Mouse (Mus musculus) left cerebral cortex, adult 18-20 months (tissue): ENCODE data around the gene Gpr12. TPM values are rescaled to one million over a fixed set of nuclear protein-coding genes. Genes with fewer than 3 reads are reported as not detected.
"Not testable (repeated sequence)": the region's sequence is repeated elsewhere in the genome, so short reads cannot be mapped to it uniquely, and the experiment has no call there.

Source experiments
- DNase-seq, 2 experiments: peaks; one replicate each; pipeline ENCODE4 v3.0.0; 2021 to 2022; ENCODE audit warnings: low spot score in 2 of 2, mixed read lengths in 1 of 2
- long read RNA-seq, 2 experiments: library from polyadenylated mRNA; stranded (forward); transcript quantifications; one replicate each; pipeline ENCODE4 v2.0.0; 2021
- total RNA-seq, 2 experiments: library from RNA; stranded (reverse); gene quantifications; 2 replicates each; pipeline ENCODE4 v1.2.3; 2021

Gpr12 gene
- 10 to 100 TPM; 24.4 to 30.5 TPM for total RNA-seq
- long read RNA-seq, experiment 1, transcript Gpr12-202 (1 exons, 2,007 nt): major isoform, 10 of 28 reads
- long read RNA-seq, experiment 1, transcript Gpr12-204 (2 exons, 580 nt): minor isoform, 6 of 28 reads
- long read RNA-seq, experiment 1, partial matches to known transcripts: 0 of 28 reads
- long read RNA-seq, experiment 1, other reads (novel, unspliced or antisense): 9 of 28 reads
- long read RNA-seq, experiment 2, transcript Gpr12-202 (1 exons, 2,007 nt): major isoform, 5 of 29 reads
- long read RNA-seq, experiment 2, partial matches to known transcripts: 0 of 29 reads
- long read RNA-seq, experiment 2, other reads (novel, unspliced or antisense): 20 of 29 reads

DNA sequence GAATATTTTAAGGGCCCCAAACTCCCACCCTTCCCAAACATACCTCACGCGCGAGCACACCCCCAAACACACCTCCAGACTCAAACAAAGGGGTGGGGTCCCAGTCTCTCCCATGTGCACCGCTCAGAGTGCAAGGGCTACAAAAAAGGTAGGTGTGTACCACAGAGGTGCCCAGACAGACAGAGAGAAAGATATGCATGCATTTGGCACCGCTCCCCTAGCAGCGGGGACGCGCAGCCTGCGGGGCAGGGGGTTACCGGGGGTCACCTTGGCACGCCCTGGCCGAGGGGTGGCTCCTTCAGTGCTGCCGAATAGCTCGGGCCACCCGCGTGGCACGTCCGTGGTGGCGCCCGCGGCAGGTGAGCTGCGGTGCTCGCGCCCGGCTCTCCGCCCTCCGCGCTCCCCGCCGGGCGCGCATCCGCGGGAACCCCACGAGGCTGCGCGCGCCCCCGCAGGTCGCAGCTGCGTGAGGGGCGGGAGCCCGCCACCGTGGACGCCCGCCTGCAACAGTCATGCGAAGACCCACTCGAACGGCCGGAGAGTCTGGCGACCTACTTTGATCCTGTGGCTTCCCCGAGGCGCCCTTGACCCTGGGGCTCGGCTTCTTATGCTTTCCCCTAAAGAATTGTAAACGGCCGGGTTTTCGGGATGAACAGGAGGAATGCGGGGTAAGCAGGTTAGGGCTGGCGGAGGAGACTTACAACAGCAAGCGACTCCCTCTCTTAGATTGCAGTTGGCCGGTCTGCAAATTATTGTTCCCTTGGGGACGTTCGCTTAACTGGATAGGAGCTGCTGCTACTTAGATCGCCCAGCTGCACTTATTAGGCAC lies at the start of gene Gpr12:
Gpr12 (minus strand) TSS at position 762 of the 829 bp plus-strand sequence.
- peak; percentile 28 to 47 for DNase-seq

DNA sequence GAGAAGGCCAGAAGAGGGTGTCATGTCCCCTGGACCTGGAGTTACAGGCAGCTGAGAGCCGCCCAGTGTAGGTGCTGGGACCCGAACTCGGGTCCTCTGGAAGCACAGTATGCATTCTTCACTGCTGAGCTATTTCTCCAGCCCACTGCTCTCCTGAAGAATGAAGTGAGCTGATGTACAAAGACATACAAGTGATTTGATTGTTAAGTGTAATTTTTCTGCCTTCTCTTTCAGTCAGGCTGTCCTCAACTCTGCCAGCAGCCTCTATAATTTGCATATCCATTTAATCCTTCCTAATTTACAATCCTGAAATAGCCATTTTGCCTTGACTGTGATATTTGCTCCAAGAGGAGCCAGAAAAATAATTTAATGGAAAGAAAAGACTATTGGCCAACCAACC lies 46.6 kb upstream of the Gpr12 start:
- DNase-seq: no peak

DNA sequence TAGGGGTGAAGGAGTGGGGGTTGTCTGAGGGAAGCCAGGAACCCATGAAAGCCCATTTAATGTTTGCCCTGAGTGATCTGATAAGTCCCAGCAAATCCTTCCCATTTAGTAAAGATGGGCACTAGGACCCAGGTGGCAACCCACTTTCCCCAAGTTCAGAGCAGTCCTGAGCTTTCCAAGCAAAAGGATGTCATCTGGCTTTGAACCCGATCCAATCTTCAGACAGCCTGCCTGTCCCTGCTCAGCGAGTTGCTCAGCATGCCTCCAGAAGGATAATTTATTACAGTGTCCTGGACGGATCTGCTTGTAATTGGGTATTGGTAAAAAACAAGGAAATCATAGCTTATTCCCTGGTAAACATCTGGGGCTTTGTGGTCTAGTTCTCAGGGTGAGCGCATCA lies 45.9 kb upstream of the Gpr12 start:
- no peak for DNase-seq

DNA sequence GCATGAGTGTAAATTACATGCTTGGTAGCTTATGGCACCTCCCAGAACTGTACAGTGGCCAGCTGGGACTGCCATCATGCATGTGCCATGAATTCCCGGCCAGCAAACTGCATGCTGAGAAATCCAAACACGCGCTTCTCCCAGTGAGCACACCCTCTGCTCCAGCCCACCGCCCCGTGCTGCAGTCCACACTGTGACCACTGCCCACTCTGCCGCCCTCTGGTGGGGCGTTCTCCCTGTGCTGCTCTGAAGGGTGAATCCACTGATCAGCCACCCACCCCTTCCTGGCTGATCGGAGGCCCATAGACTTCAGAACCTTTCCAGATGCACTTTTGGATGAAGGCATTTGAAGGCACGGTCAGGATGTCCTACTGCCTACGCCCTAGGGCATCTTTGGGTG lies 44.6 kb upstream of the Gpr12 start:
- DNase-seq: no peak

DNA sequence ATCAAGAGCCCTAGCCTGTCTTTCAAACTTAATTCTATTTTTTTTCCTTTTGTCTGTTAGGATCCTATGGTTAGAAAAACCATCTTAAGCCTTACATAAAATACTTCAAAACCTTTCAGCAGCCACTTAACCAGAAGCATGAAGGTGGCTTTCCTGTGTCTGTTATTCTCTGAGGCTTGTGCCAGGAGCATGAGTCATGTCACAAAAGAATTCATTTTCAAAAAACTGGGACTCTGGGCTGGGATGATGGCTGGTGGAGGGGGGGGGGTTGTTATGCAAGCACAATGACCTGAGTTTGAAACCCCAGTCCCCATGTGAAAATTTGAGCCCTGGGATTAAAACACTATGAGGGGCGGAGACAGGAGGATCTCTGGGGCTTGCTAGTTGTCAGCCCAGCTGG lies 43.8 kb upstream of the Gpr12 start:
- peak; percentile 37 to 53 for DNase-seq

DNA sequence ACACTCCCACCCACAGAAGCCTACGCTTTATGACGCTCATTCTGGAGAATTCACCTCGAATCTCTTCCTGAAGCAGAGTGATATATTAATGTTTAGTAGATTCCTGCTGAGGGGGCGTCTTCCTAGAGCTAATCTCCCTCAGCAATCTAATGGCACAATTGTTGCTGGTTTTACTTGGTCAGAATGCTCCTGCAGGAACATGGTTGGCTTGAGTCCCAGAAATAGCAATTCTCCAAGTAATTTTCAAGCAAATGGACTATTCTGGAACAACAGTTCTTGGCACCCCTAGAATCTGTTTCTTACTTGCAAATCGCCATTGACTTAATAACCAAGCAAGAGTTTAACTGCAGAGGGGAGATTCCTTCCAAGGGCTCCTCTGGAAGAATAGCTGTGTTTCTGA lies 42.9 kb upstream of the Gpr12 start:
- DNase-seq: no peak

DNA sequence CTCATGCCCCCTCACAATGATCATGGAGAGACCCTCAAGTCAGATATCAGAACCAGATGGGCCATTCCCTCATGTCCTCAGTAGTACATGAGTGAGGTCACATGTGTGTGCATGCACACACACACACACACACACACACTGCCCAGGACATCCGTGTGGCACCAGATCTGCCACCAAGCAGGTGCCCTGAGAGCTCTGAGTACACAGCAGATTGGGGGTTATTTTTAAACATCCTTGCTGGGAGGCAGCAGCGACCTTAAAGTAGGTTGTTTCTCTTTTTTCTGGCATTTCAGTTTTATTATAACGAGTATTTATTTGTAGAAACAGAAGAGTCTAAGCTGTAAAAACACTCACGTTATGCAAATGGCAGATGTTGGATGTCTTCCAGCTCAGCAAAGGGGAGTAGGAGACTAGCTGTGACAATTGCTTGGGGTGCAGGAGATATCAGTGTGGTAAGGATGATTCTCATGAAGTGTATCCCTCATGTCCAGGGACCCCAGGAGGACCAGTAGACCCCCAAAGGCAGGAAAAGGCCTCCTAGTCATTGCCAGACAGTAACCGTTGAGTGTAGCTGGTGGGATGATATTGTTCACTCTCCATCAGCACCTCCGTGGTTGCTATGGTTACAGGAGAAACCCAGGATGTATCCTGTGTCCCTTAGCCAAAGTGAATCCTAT lies 40.7 kb upstream of the Gpr12 start:
- peak; percentile 50 to 64 for DNase-seq

DNA sequence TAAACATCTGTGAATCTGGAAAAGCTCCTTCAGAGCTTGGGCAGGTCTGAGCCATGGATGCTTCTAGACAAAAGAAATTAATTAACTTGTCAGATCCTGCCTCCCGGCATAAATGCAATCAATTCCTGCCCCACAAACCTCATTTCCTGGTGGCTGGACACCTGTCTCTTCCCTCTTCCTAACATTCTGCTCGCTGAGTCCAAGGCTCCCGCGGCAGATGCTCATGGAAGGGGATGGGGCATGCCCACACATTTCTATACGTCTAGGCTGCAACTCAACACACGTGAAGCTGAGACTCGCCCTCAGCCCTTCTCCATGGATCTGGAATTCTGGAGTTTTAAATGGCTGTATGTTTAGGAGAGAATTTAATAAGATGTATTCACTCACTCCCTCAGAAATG lies 26.8 kb upstream of the Gpr12 start:
- DNase-seq: no peak

DNA sequence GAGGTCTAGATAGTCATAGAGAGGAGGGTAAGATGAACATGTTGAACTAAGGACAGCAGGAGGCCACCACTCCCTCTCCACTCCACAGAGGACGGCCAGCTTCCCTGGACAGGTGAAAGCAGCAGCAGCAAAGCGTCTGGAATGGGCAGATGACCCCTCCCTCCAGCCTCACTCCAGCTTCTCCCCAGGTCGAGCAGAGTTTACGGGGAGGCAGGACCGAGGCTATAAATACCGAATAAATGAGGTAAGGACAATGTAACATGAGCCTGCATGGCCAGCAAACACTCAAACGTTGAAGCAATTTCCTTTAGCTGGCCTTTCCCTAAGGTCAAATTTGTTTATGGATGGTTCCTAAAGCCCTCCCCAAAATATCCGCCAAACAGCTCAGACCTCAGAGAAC lies 26.0 kb upstream of the Gpr12 start:
- no peak for DNase-seq

DNA sequence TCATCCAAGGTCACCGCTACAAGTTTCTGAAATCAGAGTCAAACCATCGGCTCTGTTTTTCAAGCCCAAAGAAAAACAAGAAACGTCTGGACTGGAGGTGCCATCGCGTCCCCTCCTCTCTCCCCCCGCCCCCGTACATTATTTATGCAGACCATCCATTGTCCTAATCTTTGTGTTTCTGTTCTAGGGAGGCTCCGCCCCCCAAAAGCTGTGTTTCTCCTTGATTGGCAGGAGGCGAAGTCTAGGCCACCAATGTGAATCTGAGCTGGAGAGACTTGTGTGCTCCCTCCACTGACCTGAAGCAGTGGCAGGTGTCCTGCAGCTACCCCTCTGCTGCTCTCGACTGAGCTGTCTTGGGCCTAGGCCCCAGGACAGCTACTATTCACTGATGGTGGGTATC lies 24.6 kb upstream of the Gpr12 start:
- DNase-seq: no peak

DNA sequence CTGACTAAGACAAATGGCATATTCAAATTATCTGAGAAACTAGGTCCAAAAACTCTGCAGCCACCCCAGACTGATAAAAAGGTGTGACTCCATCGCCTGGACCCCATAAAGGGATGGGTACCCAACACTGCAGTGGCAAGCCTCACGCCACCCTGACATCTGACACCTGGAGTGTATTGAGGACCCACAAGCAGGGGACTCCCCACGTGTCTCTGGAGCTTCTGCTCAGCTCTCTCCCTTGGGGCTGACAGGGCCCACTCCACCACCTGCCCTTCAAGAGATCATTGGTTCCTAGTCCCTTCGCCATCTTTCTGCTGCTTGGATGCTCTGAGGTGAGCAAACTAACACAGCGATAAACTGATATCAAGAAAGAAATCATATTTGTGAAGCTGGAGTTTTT lies 22.8 kb upstream of the Gpr12 start:
- DNase-seq: no peak

DNA sequence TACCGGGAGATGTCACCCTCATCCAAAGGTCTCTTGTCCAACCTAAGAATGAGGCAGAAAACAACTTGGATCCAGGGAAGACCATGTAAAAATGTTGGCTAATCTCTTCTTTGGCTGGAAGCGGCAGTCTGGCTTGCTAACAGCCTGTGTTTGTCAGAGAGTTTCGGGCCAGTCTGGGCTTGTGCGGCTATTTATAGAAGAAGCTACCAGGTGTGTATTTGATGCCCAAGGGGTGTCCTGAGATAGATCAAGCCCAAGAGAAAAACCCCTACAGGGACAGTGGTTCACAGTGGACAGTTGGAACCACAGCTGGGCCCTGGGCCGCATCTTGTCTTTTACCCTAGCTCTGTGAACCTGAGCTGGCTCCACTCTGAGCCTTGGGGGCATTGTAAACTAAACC lies 21.9 kb upstream of the Gpr12 start:
- DNase-seq: no peak

DNA sequence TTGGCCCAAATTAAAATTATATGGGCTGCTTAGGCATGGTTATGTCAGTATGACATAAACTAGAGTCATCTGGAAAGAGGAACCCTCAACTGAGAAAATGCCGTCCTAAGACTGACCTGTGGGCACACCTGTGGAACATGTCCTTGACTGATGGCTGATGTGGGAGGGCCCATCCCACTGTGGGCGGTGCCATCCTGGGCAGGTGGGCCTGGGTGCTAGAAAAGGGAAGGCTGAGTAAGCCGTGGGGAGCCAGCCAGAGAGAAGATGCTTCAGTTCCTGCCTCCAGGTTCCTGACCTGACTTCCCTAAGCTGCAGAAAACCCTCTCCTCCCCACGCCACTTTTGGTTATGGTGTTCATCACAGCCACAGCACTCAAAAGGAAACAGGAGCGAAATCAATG lies 21.2 kb upstream of the Gpr12 start:
- DNase-seq: no peak

DNA sequence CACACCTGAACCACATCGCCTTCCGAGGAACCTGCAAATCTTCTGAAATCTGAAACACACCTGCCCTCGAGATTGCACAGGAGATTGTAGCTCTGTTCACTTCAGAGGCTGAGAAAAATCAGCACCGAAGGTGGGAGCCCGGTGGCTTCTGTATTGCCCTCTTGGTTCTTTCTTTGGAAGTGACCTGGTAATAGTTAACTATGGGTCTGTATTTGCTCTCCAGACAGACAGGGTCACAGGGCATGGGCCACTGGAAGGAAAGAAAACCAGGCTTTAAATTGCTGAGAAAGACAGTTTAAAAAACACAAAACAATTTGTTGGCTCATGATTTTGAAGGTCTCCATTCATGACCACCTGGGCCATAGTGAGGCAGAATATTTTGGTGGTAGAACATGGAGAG lies 14.9 kb upstream of the Gpr12 start:
- DNase-seq: no peak

DNA sequence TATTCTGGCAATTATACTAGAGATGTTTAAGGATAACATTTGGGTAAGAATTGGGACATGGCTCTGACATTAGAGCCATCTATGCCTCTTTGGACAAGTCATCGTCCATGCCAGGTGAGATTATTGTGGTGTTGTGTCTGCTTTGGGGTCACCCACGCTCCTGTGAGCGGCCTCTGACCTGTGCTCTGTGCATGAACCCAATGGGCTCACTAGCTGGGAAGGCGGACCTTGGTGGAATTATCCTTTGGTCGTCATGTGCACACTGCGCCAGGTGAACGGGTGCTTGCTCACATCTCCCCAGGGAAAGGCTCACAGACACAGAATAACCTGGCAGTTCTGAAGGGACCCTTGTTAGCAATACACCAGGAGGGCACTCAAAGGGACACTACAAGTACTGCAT lies 14.2 kb upstream of the Gpr12 start:
- not testable (repeated sequence) for DNase-seq

DNA sequence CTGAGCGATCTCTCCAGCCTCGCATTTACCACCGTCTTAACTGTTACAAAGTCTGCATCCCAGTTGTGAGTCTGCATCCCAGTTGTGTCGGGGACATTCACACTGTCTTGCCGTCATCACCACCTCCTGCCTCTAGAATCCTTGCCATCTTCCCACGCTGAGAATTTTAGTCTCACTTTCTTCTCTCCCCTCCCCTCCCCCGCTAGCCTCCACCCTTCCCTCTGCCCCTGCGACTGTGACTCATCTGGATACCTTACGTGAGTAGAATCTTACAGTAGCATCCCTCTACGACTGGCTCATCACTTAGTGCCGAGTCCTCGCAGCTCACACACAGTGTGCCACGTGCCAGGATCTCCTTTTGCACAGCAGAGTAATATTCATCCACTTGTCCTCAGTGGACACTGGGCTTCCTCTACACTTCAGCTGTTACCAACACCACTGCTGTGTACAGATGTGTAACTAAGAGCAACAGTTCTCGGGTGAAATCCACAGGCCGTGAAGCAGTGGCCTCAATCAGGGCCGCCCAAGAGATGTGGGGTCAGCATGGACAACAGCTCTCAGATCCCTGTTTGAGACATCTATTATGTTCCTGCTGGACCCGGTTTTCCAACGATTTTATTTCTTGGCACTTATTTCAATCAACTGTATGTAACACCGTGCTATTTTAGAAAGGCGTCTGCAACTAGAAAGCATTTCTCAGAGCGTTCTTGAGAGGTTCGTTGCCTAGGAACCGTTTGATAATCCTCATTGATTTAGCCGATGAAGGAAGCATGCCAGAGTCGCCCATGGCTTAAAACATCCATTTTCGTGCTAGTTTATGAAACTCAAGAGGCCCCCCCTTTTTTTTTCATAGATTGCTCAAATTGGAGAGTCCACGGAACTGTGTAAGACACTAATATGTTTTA lies 13.4 kb upstream of the Gpr12 start:
- DNase-seq: peak; percentile 12 to 14

DNA sequence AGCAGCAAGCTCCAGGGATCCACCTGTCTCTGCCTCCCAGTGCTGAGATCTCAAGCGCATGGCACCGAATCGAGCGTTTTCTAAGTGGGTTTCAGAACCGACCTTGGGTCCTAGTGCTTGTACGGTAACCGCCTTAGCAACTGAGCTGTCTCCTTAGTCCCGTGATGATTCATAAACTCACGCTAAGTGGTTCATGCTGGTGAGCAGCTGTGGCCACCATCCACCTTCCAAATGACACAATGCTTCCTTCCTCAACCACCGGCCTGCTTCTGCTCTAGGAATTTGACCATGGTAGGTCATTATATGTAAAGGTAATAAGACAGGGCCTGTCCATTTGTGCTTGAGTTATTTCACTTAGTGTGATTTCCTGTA lies 12.4 kb upstream of the Gpr12 start:
- DNase-seq: no peak

DNA sequence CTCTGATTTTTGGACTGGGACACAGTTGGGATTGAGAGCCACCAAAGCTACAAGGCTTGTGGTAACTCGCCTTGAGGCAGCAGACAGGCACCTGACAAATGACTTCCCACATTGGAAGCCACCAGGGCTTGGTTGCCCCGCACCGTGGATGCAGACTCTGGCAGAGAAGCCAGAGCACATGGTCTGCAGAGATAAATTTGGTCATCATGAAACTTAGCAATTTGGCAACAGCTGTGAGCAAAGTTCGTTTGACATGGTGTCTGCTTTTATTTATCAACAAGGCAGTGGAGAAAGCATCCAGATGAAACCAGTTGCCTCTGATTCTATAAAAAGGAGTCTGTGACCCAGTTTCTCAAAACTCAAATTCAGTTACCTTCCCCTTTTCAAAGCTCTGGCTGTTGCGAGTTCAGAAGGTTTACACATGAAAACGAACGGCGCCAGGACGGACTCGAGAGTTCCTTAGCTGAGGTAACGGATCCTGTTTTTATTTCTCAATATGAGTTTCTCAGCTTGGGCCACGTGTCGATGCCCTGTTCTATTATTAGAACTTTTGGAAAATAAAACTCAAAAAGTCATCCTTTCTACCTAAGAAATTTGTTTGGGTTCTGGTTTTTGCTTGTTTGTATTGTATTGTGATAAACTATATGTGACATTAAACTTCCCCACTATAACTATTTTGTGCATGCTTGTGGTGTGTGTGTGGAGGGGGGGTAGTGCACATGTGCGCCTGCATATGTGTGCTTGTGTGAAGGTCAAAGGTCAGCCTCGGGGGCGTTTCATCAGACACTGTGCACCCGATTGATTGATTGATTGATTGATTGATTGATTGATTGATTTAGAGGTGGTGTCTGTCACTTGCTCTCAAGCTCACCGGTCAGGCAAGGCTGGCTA lies 11.8 kb upstream of the Gpr12 start:
- DNase-seq: no peak

DNA sequence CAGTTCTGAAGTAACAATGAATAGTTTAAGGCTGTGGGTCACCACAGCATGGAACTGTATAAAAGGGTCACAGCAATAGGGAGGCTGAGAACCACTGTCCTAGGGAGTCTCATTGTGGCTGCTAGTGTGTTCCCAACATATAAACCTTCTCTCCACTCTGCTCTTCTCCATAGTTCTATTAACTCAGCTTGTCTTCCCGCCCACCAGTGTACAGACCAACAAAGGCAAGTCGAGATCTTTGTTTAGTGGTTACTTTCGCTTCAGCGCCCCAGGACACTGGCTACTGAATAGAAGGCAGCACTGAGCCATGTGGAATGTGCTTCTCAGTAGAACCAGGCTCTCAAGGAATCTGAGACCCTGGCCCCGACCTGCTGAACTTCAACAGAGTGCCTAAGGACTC lies 7.5 kb upstream of the Gpr12 start:
- DNase-seq: no peak

DNA sequence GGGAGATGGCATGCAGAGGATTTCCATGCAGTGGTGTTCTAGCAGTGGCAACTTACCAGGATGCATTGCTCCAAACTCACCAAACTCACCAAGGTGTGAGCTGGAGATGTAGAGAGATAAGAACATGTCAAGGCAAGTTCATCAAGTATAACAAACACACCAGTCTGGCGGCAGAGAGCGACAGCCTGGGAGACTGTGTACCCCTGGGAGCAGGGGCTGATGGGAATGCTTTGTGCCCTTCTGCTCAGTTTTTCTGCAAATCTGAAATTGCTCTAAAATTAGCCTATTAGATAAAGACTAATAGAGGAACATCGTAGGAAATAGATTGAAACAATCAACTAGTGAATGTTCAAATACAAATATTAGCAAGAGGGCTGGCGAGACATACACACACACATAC lies 6.6 kb upstream of the Gpr12 start:
- DNase-seq: no peak
